Mouse (Mus musculus) retina, embryonic 14.5 days (tissue): ENCODE measurements around the gene Mypop.
A peak's percentile ranks its signal among the peaks of the same experiment; 100 is the strongest.

ENCODE experiments used
- DNase-seq: peaks from one replicate; pipeline ENCODE4 v3.0.0-alpha.2; 2015; ENCODE audit warnings: low spot score

Mypop gene

DNA sequence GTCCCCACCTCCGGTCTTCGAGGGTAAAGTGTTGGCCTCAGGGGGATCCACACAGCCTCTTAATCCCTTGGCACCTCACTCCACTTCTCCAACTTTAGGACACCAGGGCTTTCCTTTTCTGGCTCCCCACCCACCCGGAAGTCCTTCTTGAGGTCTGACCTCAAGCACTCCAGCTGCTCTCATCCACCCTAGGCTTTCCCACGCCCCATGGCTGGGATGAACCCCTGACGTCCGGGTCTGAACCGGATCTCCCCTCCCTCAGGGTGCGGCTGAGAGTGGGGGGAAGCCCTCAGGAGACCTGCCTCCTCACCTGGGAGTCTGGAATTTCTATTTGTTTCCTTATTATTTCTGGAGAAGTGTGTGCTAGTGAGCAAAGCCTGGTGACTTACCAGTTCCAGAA, 30.0 kb downstream of the Mypop start:
- DNase-seq = no peak

- no peak for DNase-seq
Observed at GRCm38 (mm10) chr7:19022189-19022958, 31.3 kb downstream of the Mypop start.

GRCm38 (mm10) chr7:19023357-19023814, 32.3 kb downstream of the Mypop start, which contains the start of gene Foxa3:
TSS of gene Foxa3 (minus strand) at chr7:19023538.
- DNase-seq = no peak

- peak; percentile 98 for DNase-seq
Observed at GRCm38 (mm10) chr7:19024096-19024506, 33.1 kb downstream of the Mypop start, which contains the start of gene Sympk. TSS of gene Sympk (plus strand) at chr7:19024377.

DNA sequence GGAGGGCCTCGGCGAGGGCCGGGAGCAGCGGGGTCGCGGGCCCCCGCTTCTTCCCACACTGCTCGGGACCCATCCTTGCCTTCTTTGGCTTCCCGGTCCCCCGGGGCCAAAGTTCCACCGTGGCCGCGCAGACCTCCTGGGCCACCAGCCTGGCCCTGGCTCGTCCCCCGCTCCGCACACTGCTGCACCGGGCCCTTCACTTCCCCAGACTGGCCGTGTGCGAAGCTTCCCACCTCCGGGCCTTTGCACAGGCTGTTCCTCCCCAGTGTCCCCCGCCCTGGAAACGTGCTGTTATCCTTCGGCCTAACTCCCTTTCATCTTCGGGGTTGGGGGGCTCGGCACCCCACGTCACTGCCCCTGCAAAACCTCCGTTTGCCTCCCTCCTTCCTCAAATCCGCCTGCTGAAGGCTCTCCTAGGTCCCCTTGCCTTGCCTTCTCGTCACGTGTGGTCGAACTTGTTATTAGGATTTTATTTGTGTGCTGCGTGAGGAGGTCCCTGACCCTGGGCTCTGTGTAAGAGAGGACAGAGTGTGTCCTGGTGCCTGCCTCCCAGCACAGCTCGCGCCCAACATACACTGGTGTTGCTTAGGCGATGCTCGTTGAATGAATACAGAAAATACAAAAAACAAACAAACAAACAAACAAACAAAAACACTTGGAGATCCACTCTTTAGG, 33.7 kb downstream of the Mypop start:
- no peak for DNase-seq

DNA sequence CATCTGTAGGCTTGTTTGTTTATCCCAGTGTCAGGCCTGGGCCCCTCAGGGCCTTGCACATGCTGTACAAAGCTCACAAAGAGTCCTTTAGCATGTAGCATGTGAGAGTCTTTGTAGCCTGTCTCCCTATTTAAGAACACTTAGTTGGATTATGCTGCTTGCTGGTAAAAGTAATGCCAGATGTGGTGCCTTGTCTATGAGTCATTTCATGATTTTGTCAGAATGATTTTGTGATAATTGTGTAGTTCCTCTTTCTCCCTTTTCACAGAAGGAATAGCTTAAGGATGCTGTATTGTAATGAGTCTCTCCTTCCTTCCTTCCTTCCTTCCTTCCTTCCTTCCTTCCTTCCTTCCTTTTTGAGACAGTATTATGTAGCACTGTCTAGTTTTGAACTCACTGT, 37.0 kb downstream of the Mypop start:
- DNase-seq = no peak

DNA sequence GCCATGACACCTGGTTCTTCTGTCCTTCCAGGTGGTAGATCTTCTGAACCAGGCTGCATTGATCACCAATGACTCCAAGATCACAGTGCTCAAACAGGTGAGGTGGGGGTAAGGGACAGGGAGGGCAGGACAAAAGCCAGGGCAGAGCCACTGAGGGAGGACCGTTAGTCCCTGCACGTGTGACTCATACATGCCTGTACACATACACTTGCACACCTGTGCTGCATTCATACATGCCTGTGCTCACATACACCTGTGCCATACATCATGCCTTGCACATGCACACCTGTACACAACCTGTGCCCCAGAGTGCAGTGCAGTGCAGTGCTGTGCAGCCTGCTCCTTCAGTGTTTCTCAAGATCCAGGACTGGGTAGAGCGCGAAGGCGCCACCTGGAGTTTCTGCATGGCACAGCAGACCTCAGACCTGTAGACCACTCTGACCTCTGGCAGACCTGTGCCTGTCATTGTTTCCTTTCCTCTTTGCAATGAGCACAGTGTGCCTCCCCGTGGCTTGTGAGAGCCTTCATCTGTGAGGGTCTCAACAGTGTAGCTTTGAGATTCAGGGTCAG, 38.1 kb downstream of the Mypop start:
- DNase-seq = peak; percentile 80

GRCm38 (mm10) chr7:19031641-19032040, 40.6 kb downstream of the Mypop start:
- no peak for DNase-seq

DNA sequence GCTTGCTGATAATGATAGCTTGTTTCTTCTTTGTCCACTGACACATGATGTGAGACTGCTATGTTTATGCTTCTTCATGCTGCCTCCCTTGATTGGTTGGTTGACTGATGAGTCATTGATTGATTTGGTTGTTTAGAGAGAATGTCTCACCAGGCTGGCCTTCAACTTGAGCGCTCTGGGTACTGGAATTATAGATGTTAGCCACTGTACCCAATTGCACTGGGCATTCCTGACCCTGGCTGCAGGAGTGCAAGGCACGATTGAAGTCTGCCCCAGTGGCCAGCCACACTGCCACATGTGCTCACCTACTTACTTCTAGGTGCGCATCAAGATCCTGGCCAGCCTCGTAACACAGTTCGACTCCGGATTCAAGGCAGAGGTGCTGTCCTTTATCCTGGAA, 53.6 kb downstream of the Mypop start:
- DNase-seq = no peak

DNA sequence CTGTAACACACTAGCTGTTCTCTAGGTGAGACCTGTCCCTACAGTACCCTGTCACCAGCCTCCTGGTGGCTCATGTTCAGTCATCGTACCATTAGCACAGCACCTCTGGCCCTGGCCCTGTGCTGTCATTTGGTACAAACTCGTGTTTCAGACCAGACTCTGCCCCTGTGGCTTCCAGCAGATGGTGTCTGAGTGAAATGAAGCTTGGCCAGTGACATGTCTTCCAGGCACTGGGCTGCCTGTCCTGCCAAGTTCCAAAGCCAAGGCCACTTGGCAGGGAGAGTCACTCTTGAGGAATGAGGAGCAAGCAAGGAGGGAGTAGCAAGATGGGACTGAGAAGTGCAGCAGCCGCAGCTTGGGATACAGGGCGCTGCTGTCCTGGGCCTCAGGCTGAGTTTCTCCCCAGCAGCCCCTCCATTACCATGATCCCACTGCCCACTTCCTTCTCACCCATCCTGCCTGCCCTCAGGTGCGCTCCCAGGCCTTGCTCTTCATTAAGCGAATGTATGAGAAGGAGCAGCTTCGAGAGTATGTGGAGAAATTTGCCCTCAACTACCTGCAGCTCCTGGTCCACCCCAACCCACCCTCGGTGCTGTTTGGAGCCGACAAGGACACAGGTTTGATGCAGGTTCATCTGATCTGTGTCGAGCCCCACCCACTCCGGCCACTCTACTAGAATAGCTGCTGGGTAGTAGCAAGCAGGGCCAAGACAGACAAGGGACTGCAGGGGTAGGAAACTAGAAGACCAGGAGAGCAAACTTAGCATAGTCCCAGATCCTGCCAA, 55.4 kb downstream of the Mypop start:
- no peak for DNase-seq

- no peak for DNase-seq
Observed at GRCm38 (mm10) chr7:19048006-19048527, 57.0 kb downstream of the Mypop start.

- DNase-seq = no peak
Observed at GRCm38 (mm10) chr7:19049252-19049651, 58.2 kb downstream of the Mypop start.

DNA sequence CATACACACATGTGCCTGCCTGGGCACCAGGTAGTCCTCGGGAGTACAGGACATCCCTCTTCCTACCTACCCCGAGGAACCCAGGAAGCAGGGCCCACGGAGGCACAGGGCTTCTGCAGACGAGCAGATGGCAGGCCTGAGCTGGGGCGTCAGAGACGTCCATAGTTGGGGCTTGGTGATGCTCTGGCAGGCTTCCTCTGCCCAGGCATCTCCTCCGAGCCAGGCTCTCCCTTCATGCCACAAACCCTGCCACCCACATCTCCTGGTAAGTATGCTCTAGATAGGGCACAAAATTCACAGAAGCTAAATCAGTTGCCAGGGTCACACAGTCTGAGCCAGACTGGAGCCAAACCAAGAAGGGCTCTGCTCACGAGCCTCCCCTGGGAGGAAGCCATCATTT, 59.1 kb downstream of the Mypop start:
- no peak for DNase-seq

- no peak for DNase-seq
Observed at GRCm38 (mm10) chr7:19051161-19051560, 60.1 kb downstream of the Mypop start.
